Mouse (Mus musculus) left cerebral cortex, postnatal 25 days (tissue): ENCODE data around the gene Pigr. TPM values are rescaled to one million over a fixed set of nuclear protein-coding genes. Genes with fewer than 3 reads are reported as not detected.
A peak's percentile ranks its signal among the peaks of the same experiment; 100 is the strongest.

Experiments used
- DNase-seq, 2 experiments: peaks; one replicate each; pipeline ENCODE4 v3.0.0; 2022; ENCODE audit warnings: low spot score in 2 of 2, mixed read lengths in 1 of 2
- intact Hi-C: fragments of 180-260 bp; cut with DNase I; formaldehyde crosslinking; loops from one replicate; pipeline ENCODE4 v1.15.1; 2025
- total RNA-seq, 2 experiments: library from RNA; stranded (reverse); gene quantifications; 2 replicates each; pipeline ENCODE4 v1.2.3; 2021

The Pigr gene
- total RNA-seq, result not detected

- intact Hi-C loops, result no loop called here
Measured at GRCm38 (mm10) chr1:130826448-130826847, at the start of gene Pigr. Pigr (plus strand) TSS chr1:130826684.

GRCm38 (mm10) chr1:130779867-130780266 is 46.6 kb upstream of the Pigr start:
- intact Hi-C loops, result loop anchor here (5.0 kb wide), 1 partner anchor 88 kb away; no protein-coding TSS in a partner anchor
- no peak for DNase-seq

More at GRCm38 (mm10) chr1:130826448-130826847, at the start of gene Pigr:
- no peak for DNase-seq

GRCm38 (mm10) chr1:130784054-130784453 is 42.4 kb upstream of the Pigr start:
- DNase-seq, result peak; percentile 22 to 54
- intact Hi-C loops, result no loop called here

GRCm38 (mm10) chr1:130787001-130787400 is 39.5 kb upstream of the Pigr start:
- intact Hi-C loops, result loop anchor here (5.0 kb wide), 1 partner anchor 240 kb away; no protein-coding TSS in a partner anchor
- DNase-seq, result no peak

- intact Hi-C loops, result loop anchor here (5.0 kb wide), 1 partner anchor 242 kb away; no protein-coding TSS in a partner anchor
- no peak for DNase-seq
Measured at GRCm38 (mm10) chr1:130789512-130790451, 36.7 kb upstream of the Pigr start.

- no peak for DNase-seq
- intact Hi-C loops, result loop anchor here (5.0 kb wide), 1 partner anchor 257 kb away; no protein-coding TSS in a partner anchor
Measured at GRCm38 (mm10) chr1:130795331-130795730, 31.2 kb upstream of the Pigr start.

GRCm38 (mm10) chr1:130796967-130797684 is 29.4 kb upstream of the Pigr start:
- DNase-seq, result peak; percentile 30 to 65
- intact Hi-C loops, result loop anchor here (2.0 to 5.0 kb wide), 2 partner anchors 255 to 474 kb away; no protein-coding TSS in a partner anchor

GRCm38 (mm10) chr1:130798037-130798436 is 28.4 kb upstream of the Pigr start:
- no peak for DNase-seq
- intact Hi-C loops, result loop anchor here (5.0 kb wide), 1 partner anchor 254 kb away; no protein-coding TSS in a partner anchor

GRCm38 (mm10) chr1:130798551-130798950 is 27.9 kb upstream of the Pigr start:
- DNase-seq, result no peak
- intact Hi-C loops, result loop anchor here (5.0 kb wide), 1 partner anchor 254 kb away; no protein-coding TSS in a partner anchor

- intact Hi-C loops, result loop anchor here (5.0 kb wide), 1 partner anchor 253 kb away; no protein-coding TSS in a partner anchor
- DNase-seq, result no peak
Measured at GRCm38 (mm10) chr1:130799399-130799798, 27.1 kb upstream of the Pigr start.

GRCm38 (mm10) chr1:130800602-130801001 is 25.9 kb upstream of the Pigr start, which contains the start of gene Fcamr:
Fcamr (plus strand) TSS chr1:130800902.
- intact Hi-C loops, result no loop called here
- no peak for DNase-seq

GRCm38 (mm10) chr1:130801511-130801910 is 25.0 kb upstream of the Pigr start:
- intact Hi-C loops, result no loop called here
- no peak for DNase-seq

GRCm38 (mm10) chr1:130802976-130803375 is 23.5 kb upstream of the Pigr start:
- intact Hi-C loops, result no loop called here
- DNase-seq, result no peak

GRCm38 (mm10) chr1:130804279-130804678 is 22.2 kb upstream of the Pigr start:
- DNase-seq, result no peak
- intact Hi-C loops, result no loop called here

GRCm38 (mm10) chr1:130810906-130811305 is 15.6 kb upstream of the Pigr start:
- DNase-seq, result no peak
- intact Hi-C loops, result no loop called here

- intact Hi-C loops, result no loop called here
- no peak for DNase-seq
Measured at GRCm38 (mm10) chr1:130811316-130811715, 15.2 kb upstream of the Pigr start.

- DNase-seq, result no peak
- intact Hi-C loops, result no loop called here
Measured at GRCm38 (mm10) chr1:130819737-130820136, 6.7 kb upstream of the Pigr start.

GRCm38 (mm10) chr1:130820316-130821148 is 6.0 kb upstream of the Pigr start:
- intact Hi-C loops, result no loop called here
- DNase-seq, result no peak

- DNase-seq, result no peak
- intact Hi-C loops, result no loop called here
Measured at GRCm38 (mm10) chr1:130821149-130821471, 5.4 kb upstream of the Pigr start.
